Mouse (Mus musculus): ENCODE results near the gene Prrt1. TPM values are rescaled to one million over a fixed set of nuclear protein-coding genes. Genes with fewer than 3 reads are reported as not detected.

Gene Prrt1
- polyA plus RNA-seq, 1 experiment from 2014 or later: 0.39 TPM

Other genes starting within 250 kb of the Prrt1 start
- gene BC051142, start 230.7 kb upstream of the Prrt1 start, polyA plus RNA-seq (2014; fragmentation: Nextera tagmentation; extraction: Ambion mirVana): not detected in 2 replicates
- not detected in 2 replicates for gene Btnl4, start 152.2 kb upstream of the Prrt1 start, polyA plus RNA-seq (2014; fragmentation: Nextera tagmentation; extraction: Ambion mirVana)
- gene Btnl6, start 112.2 kb upstream of the Prrt1 start, polyA plus RNA-seq (2014; fragmentation: Nextera tagmentation; extraction: Ambion mirVana): not detected in 2 replicates
- 9.8 and 11.4 TPM in 2 replicates for gene Notch4, start 65.3 kb upstream of the Prrt1 start, polyA plus RNA-seq (2014; fragmentation: Nextera tagmentation; extraction: Ambion mirVana)
- gene Gpsm3, start 39.7 kb upstream of the Prrt1 start, polyA plus RNA-seq (2014; fragmentation: Nextera tagmentation; extraction: Ambion mirVana): 6.1 and 7.5 TPM in 2 replicates
- 5.4 and 7.9 TPM in 2 replicates for gene Pbx2, start 38.3 kb upstream of the Prrt1 start, polyA plus RNA-seq (2014; fragmentation: Nextera tagmentation; extraction: Ambion mirVana)
- 1.2 and 1.8 TPM in 2 replicates for gene Ager, start 31.7 kb upstream of the Prrt1 start, polyA plus RNA-seq (2014; fragmentation: Nextera tagmentation; extraction: Ambion mirVana)
- 87.0 and 90.9 TPM in 2 replicates for gene Rnf5, start 25.8 kb upstream of the Prrt1 start, polyA plus RNA-seq (2014; fragmentation: Nextera tagmentation; extraction: Ambion mirVana)
- 26.1 and 54.4 TPM in 2 replicates for gene Agpat1, start 25.3 kb upstream of the Prrt1 start, polyA plus RNA-seq (2014; fragmentation: Nextera tagmentation; extraction: Ambion mirVana)
- gene Egfl8, start 13.6 kb upstream of the Prrt1 start, polyA plus RNA-seq (2014; fragmentation: Nextera tagmentation; extraction: Ambion mirVana): 0.46 and 0.55 TPM in 2 replicates
- gene Ppt2, start 1.0 kb upstream of the Prrt1 start, polyA plus RNA-seq (2014; fragmentation: Nextera tagmentation; extraction: Ambion mirVana): 30.4 and 33.3 TPM in 2 replicates
- gene Fkbpl, start 15.2 kb downstream of the Prrt1 start, polyA plus RNA-seq (2014; fragmentation: Nextera tagmentation; extraction: Ambion mirVana): 7.3 and 8.9 TPM in 2 replicates
- gene Atf6b, start 17.6 kb downstream of the Prrt1 start, polyA plus RNA-seq (2014; fragmentation: Nextera tagmentation; extraction: Ambion mirVana): 28.7 and 34.3 TPM in 2 replicates
- gene Tnxb, start 41.0 kb downstream of the Prrt1 start, polyA plus RNA-seq (2014; fragmentation: Nextera tagmentation; extraction: Ambion mirVana): 2.7 and 3.0 TPM in 2 replicates
- gene C4b, start 114.3 kb downstream of the Prrt1 start, polyA plus RNA-seq (2014; fragmentation: Nextera tagmentation; extraction: Ambion mirVana): 0.13 and 0.23 TPM in 2 replicates
- gene Cyp21a1, start 175.0 kb downstream of the Prrt1 start, polyA plus RNA-seq (2014; fragmentation: Nextera tagmentation; extraction: Ambion mirVana): not detected in 2 replicates
- gene Stk19, start 207.4 kb downstream of the Prrt1 start, polyA plus RNA-seq (2014; fragmentation: Nextera tagmentation; extraction: Ambion mirVana): 17.1 and 18.4 TPM in 2 replicates
- 26.6 and 33.1 TPM in 2 replicates for gene Dxo, start 207.5 kb downstream of the Prrt1 start, polyA plus RNA-seq (2014; fragmentation: Nextera tagmentation; extraction: Ambion mirVana)
- gene Skiv2l, start 220.7 kb downstream of the Prrt1 start, polyA plus RNA-seq (2014; fragmentation: Nextera tagmentation; extraction: Ambion mirVana): 22.4 and 23.0 TPM in 2 replicates
- 65.7 and 65.8 TPM in 2 replicates for gene Nelfe, start 220.9 kb downstream of the Prrt1 start, polyA plus RNA-seq (2014; fragmentation: Nextera tagmentation; extraction: Ambion mirVana)
- 1.2 and 2.7 TPM in 2 replicates for gene Cfb, start 233.0 kb downstream of the Prrt1 start, polyA plus RNA-seq (2014; fragmentation: Nextera tagmentation; extraction: Ambion mirVana)
- 0.38 and 0.53 TPM in 2 replicates for gene Zbtb12, start 249.9 kb downstream of the Prrt1 start, polyA plus RNA-seq (2014; fragmentation: Nextera tagmentation; extraction: Ambion mirVana)

Measured in heart, embryonic 14.5 days (tissue).